Mouse (Mus musculus): ENCODE data around the gene Dph1. TPM values are rescaled to one million over a fixed set of nuclear protein-coding genes. Genes with fewer than 3 reads are reported as not detected.

The Dph1 gene
- total and polyA plus RNA-seq, 3 experiments = 32.3 to 87.5 (median 37.4) TPM

GRCm38 (mm10) chr11:75133391-75133790, 57.6 kb downstream of the Dph1 start:
- no peak for DNase-seq

- DNase-seq = peak; percentile 57
Measured at GRCm38 (mm10) chr11:75132278-75132677, 58.8 kb downstream of the Dph1 start.

GRCm38 (mm10) chr11:75131300-75131699, 59.7 kb downstream of the Dph1 start:
- DNase-seq = no peak

GRCm38 (mm10) chr11:75129481-75129880, 61.6 kb downstream of the Dph1 start:
- DNase-seq = no peak

Small RNAs within 50 kb of the gene (microRNA-seq; reads per million reads assigned to microRNA genes)
- gene Mir132 = 1,650 to 1,788 reads per million in 2 experiments
- gene Mir212 = 46.3 to 47.6 reads per million in 2 experiments

Other genes starting within 250 kb of the Dph1 start
- gene Hic1, start 21.7 kb downstream of the Dph1 start, total RNA-seq (2021) = 10 to 100 TPM in 1 of 2 experiments, 1 to 10 TPM in 1; 7.5 to 15.4 TPM
- 25.9 and 26.9 TPM in 2 replicates for gene Hic1, start 21.7 kb downstream of the Dph1 start, polyA plus RNA-seq (2012; rRNA removed)
- gene Ovca2, start 12.4 kb downstream of the Dph1 start, total RNA-seq (2021) = 10 to 100 TPM; 20.4 to 26.5 TPM
- gene Ovca2, start 12.4 kb downstream of the Dph1 start, polyA plus RNA-seq (2012; rRNA removed) = 7.0 and 7.4 TPM in 2 replicates
- gene Rtn4rl1, start 2.5 kb upstream of the Dph1 start, total RNA-seq (2021) = 10 to 100 TPM; 29.2 to 58.9 TPM
- 48.1 and 62.9 TPM in 2 replicates for gene Rtn4rl1, start 2.5 kb upstream of the Dph1 start, polyA plus RNA-seq (2012; rRNA removed)
- 10 to 100 TPM; 35.6 to 54.9 TPM for gene Rpa1, start 157.1 kb upstream of the Dph1 start, total RNA-seq (2021)
- gene Rpa1, start 157.1 kb upstream of the Dph1 start, polyA plus RNA-seq (2012; rRNA removed) = 11.8 and 16.4 TPM in 2 replicates
- 10 to 100 TPM in 1 of 2 experiments, 1 to 10 TPM in 1; 5.2 to 12.5 TPM for gene Smyd4, start 157.2 kb upstream of the Dph1 start, total RNA-seq (2021)
- gene Smyd4, start 157.2 kb upstream of the Dph1 start, polyA plus RNA-seq (2012; rRNA removed) = 6.3 and 6.8 TPM in 2 replicates
- gene Serpinf1, start 231.5 kb upstream of the Dph1 start, total RNA-seq (2021) = 10 to 100 TPM; 21.4 to 31.3 TPM
- 43.7 and 74.1 TPM in 2 replicates for gene Serpinf1, start 231.5 kb upstream of the Dph1 start, polyA plus RNA-seq (2012; rRNA removed)
- gene Serpinf2, start 248.3 kb upstream of the Dph1 start, total RNA-seq (2021) = 1 to 10 TPM in 1 of 2 experiments, not detected in 1; 2.6 TPM
- gene Serpinf2, start 248.3 kb upstream of the Dph1 start, polyA plus RNA-seq (2012; rRNA removed) = 0.09 and 1.2 TPM in 2 replicates

Data from adrenal gland, adult 2 months (tissue).